Mouse (Mus musculus) lung, embryonic 16.5 days (tissue): ENCODE data around the gene Ston2. TPM values are rescaled to one million over a fixed set of nuclear protein-coding genes. Genes with fewer than 3 reads are reported as not detected.
A peak's percentile ranks its signal among the peaks of the same experiment; 100 is the strongest.

Source experiments
- ATAC-seq: fragments of 200-750 bp; cut with Nextera tagmentation; 2 replicates; pipeline ENCODE4 v1.8.0; 2017; ENCODE audit warnings: low read depth, mild to moderate bottlenecking, moderate library complexity
- H3K27ac ChIP-seq: fragments of 300-500 bp; sonication (generic); 2 replicates; pipeline ENCODE4 v1.5.1; 2014; ENCODE audit warnings: mild to moderate bottlenecking, control low read depth, low read length
- H3K27me3 ChIP-seq: fragments of 300-500 bp; sonication (generic); 2 replicates; pipeline ENCODE4 v1.6.1; 2014; ENCODE audit warnings: low read depth, low read length, mixed read lengths; ENCODE audit not compliant: control insufficient read depth, insufficient read depth
- H3K36me3 ChIP-seq: fragments of 300-500 bp; sonication (generic); 2 replicates; pipeline ENCODE4 v1.6.1; 2014; ENCODE audit warnings: low read length; ENCODE audit not compliant: control insufficient read depth, insufficient read depth
- H3K4me1 ChIP-seq: fragments of 300-500 bp; sonication (generic); replicated peaks from 2 replicates; pipeline ENCODE4 v1.6.1; 2014; ENCODE audit warnings: low read length, mixed read lengths; ENCODE audit not compliant: control insufficient read depth, insufficient read depth
- H3K4me2 ChIP-seq: fragments of 300-500 bp; sonication (generic); 2 replicates; pipeline ENCODE4 v1.6.1; 2014; ENCODE audit warnings: low read depth, low read length, control low read depth
- H3K4me3 ChIP-seq: fragments of 300-500 bp; sonication (generic); 2 replicates; pipeline ENCODE4 v1.5.1; 2014; ENCODE audit warnings: mild to moderate bottlenecking, low read length, control low read depth
- H3K9ac ChIP-seq: fragments of 300-500 bp; sonication (generic); 2 replicates; pipeline ENCODE4 v1.6.1; 2014; ENCODE audit warnings: low read length, control low read depth
- H3K9me3 ChIP-seq: fragments of 300-500 bp; sonication (generic); 2 replicates; pipeline ENCODE4 v1.6.1; 2016; ENCODE audit warnings: low read length; ENCODE audit not compliant: control insufficient read depth
- WGBS: fragments of 180-500 bp; shearing (Covaris S2); extraction: QIAGEN DNeasy Blood & Tissue Kit; methylation state at CpG from one replicate; pipeline ENCODE4 v1.1.7; 2014; 5-methylcytosine and 5-hydroxymethylcytosine counted together
- polyA plus RNA-seq: library from polyadenylated mRNA; unstranded; fragments of >200 nt; fragmentation: Nextera tagmentation; extraction: Ambion mirVana; gene quantifications from 2 replicates; pipeline ENCODE4 v1.2.1, GENCODE M21; 2015

Gene Ston2
- polyA plus RNA-seq, 1 experiment from 2014 or later, result 7.5 TPM

GRCm38 (mm10) chr12:91609425-91609824 is 178.8 kb downstream of the Ston2 start:
- peak; percentile 36; the same call in 1 of the 2 replicates for ATAC-seq
- H3K4me2 ChIP-seq, result no peak overlapping the region
- H3K9me3 ChIP-seq, result no peaks in the 10 kb centered on the region
- H3K36me3 ChIP-seq, result no peaks in the 10 kb centered on the region
- H3K27me3 ChIP-seq, result no peaks in the 10 kb centered on the region
- no peak overlapping the region for H3K4me3 ChIP-seq
- WGBS, result 77% methylated on average over 5 of the region's 5 CpGs
- no peak overlapping the region for H3K27ac ChIP-seq
- no peak overlapping the region for H3K9ac ChIP-seq
- H3K4me1 ChIP-seq, result 0 out of 2 replicates have a peak, but pooled peaks cover 5% of the 10 kb centered on the region

GRCm38 (mm10) chr12:91607678-91608077 is 180.5 kb downstream of the Ston2 start:
- Histone ChIP-seq H3K9ac (no peak overlapping the region), H3K27me3 (no peaks in the 10 kb centered on the region), H3K27ac (no peak overlapping the region), H3K4me3 (no peak overlapping the region), H3K4me2 (no peak overlapping the region), H3K9me3 (no peaks in the 10 kb centered on the region), H3K4me1 (0 out of 2 replicates have a peak, but pooled peaks cover 5% of the 10 kb centered on the region), H3K36me3 (no peaks in the 10 kb centered on the region)
- WGBS, result 61% methylated on average over 7 of the region's 7 CpGs
- no peak for ATAC-seq

GRCm38 (mm10) chr12:91606651-91607050 is 181.5 kb downstream of the Ston2 start:
- Histone ChIP-seq H3K4me3 (no peak overlapping the region), H3K36me3 (no peaks in the 10 kb centered on the region), H3K9me3 (no peaks in the 10 kb centered on the region), H3K9ac (no peak overlapping the region), H3K27me3 (no peaks in the 10 kb centered on the region), H3K27ac (no peak overlapping the region), H3K4me1 (0 out of 2 replicates have a peak, but pooled peaks cover 5% of the 10 kb centered on the region), H3K4me2 (no peak overlapping the region)
- 80% methylated on average over 13 of the region's 13 CpGs for WGBS
- ATAC-seq, result no peak

GRCm38 (mm10) chr12:91604600-91604999 is 183.6 kb downstream of the Ston2 start:
- Histone ChIP-seq H3K4me3 (no peak overlapping the region), H3K9ac (no peak overlapping the region), H3K9me3 (no peaks in the 10 kb centered on the region), H3K27me3 (no peaks in the 10 kb centered on the region), H3K4me2 (0 out of 2 replicates have a peak overlapping the region, but pooled peaks have one; percentile 17), H3K36me3 (no peaks in the 10 kb centered on the region), H3K4me1 (0 out of 2 replicates have a peak, but pooled peaks cover 5% of the 10 kb centered on the region), H3K27ac (no peak overlapping the region)
- 0 out of 2 replicates have a peak, but pooled peaks have one; percentile 43 for ATAC-seq
- 16% methylated on average over 6 of the region's 6 CpGs for WGBS

DNA sequence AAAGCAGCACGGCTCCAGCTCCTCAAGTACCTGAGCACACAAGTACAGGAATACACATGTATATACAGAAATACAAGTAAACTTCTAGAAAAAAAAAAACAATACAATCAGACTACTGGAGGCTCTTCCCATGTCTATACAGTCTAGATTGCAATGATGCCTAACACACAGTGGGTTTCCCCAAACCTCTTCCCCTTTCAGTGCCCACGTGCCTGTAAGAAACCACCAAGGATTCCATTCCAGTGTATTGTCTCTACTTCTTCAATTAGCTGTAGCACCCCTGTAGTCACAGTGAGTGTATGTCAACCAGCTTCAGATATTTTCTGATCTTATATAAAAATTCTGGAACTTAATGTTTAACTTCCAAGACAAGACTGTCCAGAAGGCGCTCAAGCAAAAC is 196.1 kb downstream of the Ston2 start:
- Histone ChIP-seq H3K4me2 (no peak overlapping the region), H3K9ac (no peak overlapping the region), H3K9me3 (no peaks in the 10 kb centered on the region), H3K27me3 (no peaks in the 10 kb centered on the region), H3K4me3 (no peak overlapping the region), H3K27ac (no peak overlapping the region), H3K4me1 (peaks cover 11% of the 10 kb centered on the region), H3K36me3 (no peaks in the 10 kb centered on the region)
- ATAC-seq, result no peak
- WGBS, result 89% methylated on average over 3 of the region's 3 CpGs

DNA sequence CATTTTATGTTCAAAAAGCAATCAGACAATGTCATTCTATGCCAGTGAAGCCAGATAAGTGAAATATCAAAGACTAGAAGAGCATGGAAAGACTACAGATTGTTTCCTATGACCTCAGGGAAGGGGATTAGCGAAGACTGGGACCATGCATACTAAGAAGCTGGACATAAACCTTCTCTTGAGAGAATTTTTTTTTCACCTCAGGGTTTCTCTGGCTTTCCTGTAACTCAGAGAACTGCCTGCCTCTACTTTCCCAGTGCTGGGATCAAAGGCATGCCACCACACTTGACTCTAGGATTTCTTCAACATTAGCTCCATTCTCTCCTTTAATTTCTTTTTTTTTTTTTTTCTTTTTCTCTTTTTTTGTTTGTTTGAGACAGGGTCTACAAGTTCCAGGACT is 197.0 kb downstream of the Ston2 start:
- ATAC-seq, result no peak
- H3K4me3 ChIP-seq, result peak overlapping the region; percentile 80

DNA sequence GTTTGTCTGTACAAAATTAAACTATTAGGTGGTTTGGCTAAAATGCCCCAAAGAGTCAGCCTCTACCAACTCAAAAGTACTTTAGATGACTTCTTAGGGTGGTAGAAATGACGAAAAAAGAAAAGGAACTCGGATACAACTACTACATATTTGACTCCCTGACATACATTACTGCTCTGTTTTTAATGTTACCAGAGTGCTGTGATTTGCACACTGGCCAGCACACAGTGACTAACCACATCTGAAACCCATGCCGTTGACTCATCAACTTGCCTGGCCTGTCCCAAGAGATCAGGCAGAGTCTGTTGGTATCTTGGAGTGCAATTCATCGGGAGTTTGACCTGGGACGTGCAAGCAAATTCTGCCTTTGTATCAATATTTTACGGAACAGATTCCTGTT is 197.5 kb downstream of the Ston2 start:
- H3K27ac ChIP-seq, result peak overlapping the region; percentile 98
- peak overlapping the region; percentile 80 for H3K4me3 ChIP-seq
- peak overlapping the region; percentile 83 for H3K4me2 ChIP-seq
- peak overlapping the region; percentile 87 for H3K9ac ChIP-seq
- H3K4me1 ChIP-seq, result peaks cover 14% of the 10 kb centered on the region
- H3K27me3 ChIP-seq, result no peaks in the 10 kb centered on the region
- no peaks in the 10 kb centered on the region for H3K9me3 ChIP-seq
- 25% methylated on average over 6 of the region's 6 CpGs for WGBS
- peaks cover 3% of the 10 kb centered on the region; the same call in 1 of the 2 replicates for H3K36me3 ChIP-seq
- no peak for ATAC-seq

More for the DNA sequence above, 197.0 kb downstream of the Ston2 start:
- 83% methylated on average over 1 of the region's 1 CpGs for WGBS
- H3K36me3 ChIP-seq, result no peaks in the 10 kb centered on the region
- peak overlapping the region; percentile 98 for H3K27ac ChIP-seq
- peak overlapping the region; percentile 87 for H3K9ac ChIP-seq
- no peaks in the 10 kb centered on the region for H3K27me3 ChIP-seq
- H3K4me2 ChIP-seq, result peak overlapping the region; percentile 83
- no peaks in the 10 kb centered on the region for H3K9me3 ChIP-seq
- peaks cover 14% of the 10 kb centered on the region for H3K4me1 ChIP-seq

DNA sequence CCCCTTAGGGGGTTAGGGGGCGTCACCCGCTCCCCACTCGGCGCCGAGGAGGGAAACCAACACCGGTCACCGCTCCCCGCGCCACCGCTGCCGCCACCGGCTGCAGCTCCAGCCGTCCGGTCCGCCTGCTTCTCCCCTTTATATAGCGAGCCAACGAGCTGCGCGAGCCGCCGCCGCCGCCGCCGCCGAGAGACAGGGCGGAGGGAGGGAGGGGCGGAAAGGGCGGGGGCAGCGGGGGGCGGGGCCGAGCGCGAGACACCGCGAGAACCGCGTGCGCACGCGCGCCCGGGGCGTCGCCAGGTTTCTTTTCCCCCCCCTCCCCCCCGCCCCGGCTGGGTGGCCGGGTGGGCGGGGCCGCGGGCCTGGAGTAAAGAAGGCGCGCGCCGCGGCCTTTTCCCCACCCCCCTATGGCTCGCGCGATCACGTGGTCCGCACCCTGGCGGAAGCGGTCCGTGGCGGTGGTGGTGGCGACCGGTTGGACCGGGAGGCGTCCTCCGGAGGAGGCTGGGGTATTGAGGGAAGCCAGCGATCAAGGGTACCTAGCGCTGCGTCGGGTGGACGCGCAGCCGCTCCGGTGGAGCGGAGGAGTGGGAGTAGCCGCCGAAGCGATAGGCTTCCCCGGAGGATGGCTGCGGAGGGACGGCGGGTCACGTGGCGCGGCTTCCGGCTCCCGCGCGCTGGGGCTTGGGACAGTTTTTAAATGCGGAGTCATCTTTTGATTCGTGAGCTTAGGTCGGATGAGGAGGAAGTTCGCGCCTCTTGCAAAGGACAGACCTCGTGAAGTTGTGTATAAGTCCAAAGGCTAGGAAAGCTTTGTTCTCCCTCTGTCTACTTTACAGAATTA is 198.1 kb downstream of the Ston2 start, which contains the start of gene Gtf2a1:
Gene Gtf2a1, minus strand, starts transcription at position 641 of the 844 bp plus-strand sequence.
- H3K4me2 ChIP-seq, result peak within 1 kb of the TSS; percentile 83
- peak within 1 kb of the TSS; percentile 99 for H3K9ac ChIP-seq
- peaks cover 14% of the 10 kb centered on the region for H3K4me1 ChIP-seq
- H3K36me3 ChIP-seq, result peaks cover 4% of the 10 kb centered on the region; the same call in 1 of the 2 replicates
- H3K4me3 ChIP-seq, result peak within 1 kb of the TSS; percentile 80
- no peaks in the 10 kb centered on the region for H3K27me3 ChIP-seq
- peak; percentile 88 for ATAC-seq
- under 1% methylated on average over 58 of the region's 99 CpGs for WGBS
- H3K9me3 ChIP-seq, result no peaks in the 10 kb centered on the region
- peak within 1 kb of the TSS; percentile 100 for H3K27ac ChIP-seq

- 0% methylated on average over 10 of the region's 11 CpGs for WGBS
- Histone ChIP-seq H3K4me2 (peak overlapping the region; percentile 42; the same call in 1 of the 2 replicates), H3K4me3 (peak overlapping the region; percentile 80), H3K27ac (peak overlapping the region; percentile 100), H3K4me1 (peaks cover 14% of the 10 kb centered on the region), H3K9ac (peak overlapping the region; percentile 99), H3K9me3 (no peaks in the 10 kb centered on the region), H3K27me3 (no peaks in the 10 kb centered on the region), H3K36me3 (peaks cover 6% of the 10 kb centered on the region; the same call in 1 of the 2 replicates)
- no peak for ATAC-seq
Measured at GRCm38 (mm10) chr12:91589542-91589846, 198.7 kb downstream of the Ston2 start.
